Mouse (Mus musculus): ENCODE measurements around the gene Zfp712.

- TF ChIP-seq EP300 (IDR thresholded peaks at IDR 0.05; ENCODE audit: low read depth), result no peak
- TF ChIP-seq CTCF (IDR thresholded peaks at IDR 0.05; ENCODE audit: low read depth), result no peak
These were observed 20.3 kb upstream of the Zfp712 start for GRCm38 (mm10) chr13:67081142-67081713.

Measured in heart, postnatal 0 days (tissue).